ENCODE assay signal across 24 mouse cellular contexts in the genomic region with DNA sequence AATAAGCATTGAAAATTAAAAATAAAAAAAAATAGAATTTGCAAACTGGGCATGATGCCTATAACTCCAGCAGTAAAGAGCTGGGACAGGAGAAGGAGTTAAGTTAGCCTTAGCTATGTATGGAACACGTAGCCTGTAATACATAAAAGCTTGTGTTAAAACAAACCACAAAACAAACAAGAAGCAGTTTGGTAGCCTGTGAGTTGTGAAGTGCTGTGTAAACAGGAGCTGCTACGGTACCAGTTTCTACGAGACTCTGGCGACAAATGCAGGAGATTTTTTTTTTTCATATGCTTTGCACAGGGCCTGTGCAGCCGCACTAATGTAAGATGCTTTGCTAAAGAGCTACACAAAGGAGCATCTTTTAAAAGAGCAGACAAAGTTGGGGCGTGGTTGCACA.
"Had no signal": no experiment of that assay in that cellular context is flagged by ENCODE, and none has a peak within 500 bp of the region (broad histone marks: within the 10 kb centered on the region; RNA-seq: fewer than 3 reads in every experiment).

No protein-coding gene starts in this region.

- H3K4me1 ChIP-seq: hindbrain, embryonic 12.5 days; intestine, embryonic 15.5 days; limb, embryonic 12.5 days had no signal

- H3K27ac ChIP-seq: gastrocnemius, adult 2 months; heart, embryonic 10.5 days; hindbrain, embryonic 10.5 days; hindbrain, embryonic 12.5 days; hindbrain, embryonic 14.5 days; intestine, embryonic 15.5 days; left cerebral cortex, adult 2 months; limb, embryonic 10.5 days; limb, embryonic 12.5 days had no signal

- H3K9me3 ChIP-seq: heart, embryonic 10.5 days; heart, embryonic 12.5 days; hindbrain, embryonic 10.5 days; hindbrain, embryonic 12.5 days; intestine, embryonic 15.5 days; limb, embryonic 10.5 days; limb, embryonic 12.5 days had no signal

- H3K4me3 ChIP-seq: gastrocnemius, adult 2 months; heart, embryonic 10.5 days; heart, embryonic 12.5 days; hindbrain, embryonic 10.5 days; hindbrain, embryonic 12.5 days; intestine, embryonic 15.5 days; layer of hippocampus, adult 2 months; left cerebral cortex, adult 2 months; limb, embryonic 10.5 days; limb, embryonic 12.5 days had no signal

- H3K4me2 ChIP-seq: heart, embryonic 12.5 days; hindbrain, embryonic 12.5 days; hindbrain, embryonic 14.5 days; intestine, embryonic 15.5 days; limb, embryonic 12.5 days had no signal

- H3K9ac ChIP-seq: heart, embryonic 12.5 days; hindbrain, embryonic 12.5 days; hindbrain, embryonic 14.5 days; intestine, embryonic 15.5 days; limb, embryonic 12.5 days had no signal

- DNase-seq: gastrocnemius, adult 2 months; gastrocnemius, postnatal 10 days; gastrocnemius, postnatal 25 days; heart, adult 18-20 months; heart, postnatal 10 days; heart, postnatal 4 days; kidney, adult 18-20 months; kidney, adult 8-10 months; kidney, postnatal 10 days; kidney, postnatal 25 days; kidney, postnatal 4 days had no signal

- H3K27me3 ChIP-seq: hindbrain, embryonic 12.5 days; intestine, embryonic 15.5 days; limb, embryonic 12.5 days had no signal

- ATAC-seq: hindbrain, embryonic 16.5 days; inflammation-experienced regulatory T-cells, adult 6 months; intestine, embryonic 15.5 days; intestine, postnatal 0 days had no signal

- H3K36me3 ChIP-seq: heart, embryonic 10.5 days; heart, embryonic 12.5 days; hindbrain, embryonic 10.5 days; hindbrain, embryonic 12.5 days; intestine, embryonic 15.5 days; limb, embryonic 10.5 days; limb, embryonic 12.5 days had no signal
